Mouse (Mus musculus) liver, embryonic 16.5 days (tissue): Measurements from ENCODE around the gene 4930426L09Rik. TPM values are rescaled to one million over a fixed set of nuclear protein-coding genes. Genes with fewer than 3 reads are reported as not detected.

Source experiments
- ATAC-seq: fragments of 200-750 bp; cut with Nextera tagmentation; 2 replicates; pipeline ENCODE4 v1.8.0; 2017; ENCODE audit warnings: low read depth, mild to moderate bottlenecking, moderate number of reproducible peaks, moderate library complexity
- H3K27ac ChIP-seq: fragments of 300-500 bp; sonication (generic); 2 replicates; pipeline ENCODE4 v1.5.1; 2014; ENCODE audit warnings: mild to moderate bottlenecking, low read length
- H3K27me3 ChIP-seq: fragments of 300-500 bp; sonication (generic); 2 replicates; pipeline ENCODE4 v1.6.1; 2014; ENCODE audit warnings: low read depth, low read length, mixed read lengths; ENCODE audit not compliant: control insufficient read depth, insufficient read depth
- H3K36me3 ChIP-seq: fragments of 300-500 bp; sonication (generic); 2 replicates; pipeline ENCODE4 v1.6.1; 2014; ENCODE audit warnings: mild to moderate bottlenecking; ENCODE audit not compliant: control insufficient read depth, insufficient read depth
- H3K4me1 ChIP-seq: fragments of 300-500 bp; sonication (generic); 2 replicates; pipeline ENCODE4 v1.6.1; 2014; ENCODE audit warnings: low read depth, low read length, mixed read lengths; ENCODE audit not compliant: control insufficient read depth
- H3K4me2 ChIP-seq: fragments of 300-500 bp; sonication (generic); 2 replicates; pipeline ENCODE4 v1.6.1; 2014; ENCODE audit warnings: low read depth, low read length, mixed read lengths
- H3K4me3 ChIP-seq: fragments of 300-500 bp; sonication (generic); 2 replicates; pipeline ENCODE4 v1.5.1; 2014; ENCODE audit warnings: low read depth, mild to moderate bottlenecking, low read length
- H3K9ac ChIP-seq: fragments of 300-500 bp; sonication (generic); 2 replicates; pipeline ENCODE4 v1.6.1; 2014; ENCODE audit warnings: low read depth, low read length
- H3K9me3 ChIP-seq: fragments of 300-500 bp; sonication (generic); replicated peaks from 2 replicates; pipeline ENCODE4 v1.6.1; 2016; ENCODE audit warnings: low read length; ENCODE audit not compliant: control insufficient read depth
- WGBS: fragments of 180-500 bp; shearing (Covaris S2); extraction: QIAGEN DNeasy Blood & Tissue Kit; methylation state at CpG from one replicate; pipeline ENCODE4 v1.1.7; 2014; ENCODE audit not compliant: insufficient replicate concordance; 5-methylcytosine and 5-hydroxymethylcytosine counted together
- polyA plus RNA-seq: library from polyadenylated mRNA; unstranded; fragments of >200 nt; fragmentation: Nextera tagmentation; extraction: Ambion mirVana; gene quantifications from 2 replicates; pipeline ENCODE4 v1.2.1, GENCODE M21; 2015

Gene 4930426L09Rik
- polyA plus RNA-seq, 1 experiment from 2014 or later = 0.15 TPM

GRCm38 (mm10) chr2:19011443-19011842 lies 13.3 kb downstream of the 4930426L09Rik start:
- H3K9ac ChIP-seq = peak overlapping the region; percentile 46; the same call in 1 of the 2 replicates
- peaks cover 11% of the 10 kb centered on the region for H3K4me1 ChIP-seq
- 24% methylated on average over 6 of the region's 6 CpGs for WGBS
- peak overlapping the region; percentile 91 for H3K27ac ChIP-seq
- H3K4me2 ChIP-seq = peak overlapping the region; percentile 54
- peak overlapping the region; percentile 51 for H3K4me3 ChIP-seq
- H3K9me3 ChIP-seq = no peaks in the 10 kb centered on the region
- no peaks in the 10 kb centered on the region for H3K36me3 ChIP-seq
- peak; percentile 99 for ATAC-seq
- H3K27me3 ChIP-seq = no peaks in the 10 kb centered on the region

- H3K27me3 ChIP-seq = no peaks in the 10 kb centered on the region
- no peak overlapping the region for H3K27ac ChIP-seq
- peaks cover 3% of the 10 kb centered on the region; the same call in 1 of the 2 replicates for H3K4me1 ChIP-seq
- WGBS = 73% methylated on average over 5 of the region's 5 CpGs
- H3K36me3 ChIP-seq = no peaks in the 10 kb centered on the region
- H3K9ac ChIP-seq = no peak overlapping the region
- H3K4me2 ChIP-seq = no peak overlapping the region
- H3K4me3 ChIP-seq = no peak overlapping the region
- H3K9me3 ChIP-seq = no peaks in the 10 kb centered on the region
- ATAC-seq = no peak
These were observed 18.2 kb downstream of the 4930426L09Rik start for GRCm38 (mm10) chr2:19016348-19016747.

GRCm38 (mm10) chr2:19016839-19017238 lies 18.7 kb downstream of the 4930426L09Rik start:
- 83% methylated on average over 1 of the region's 1 CpGs for WGBS
- Histone ChIP-seq H3K4me1 (peaks cover 3% of the 10 kb centered on the region; the same call in 1 of the 2 replicates), H3K4me2 (no peak overlapping the region), H3K36me3 (no peaks in the 10 kb centered on the region), H3K4me3 (no peak overlapping the region), H3K27ac (no peak overlapping the region), H3K9ac (no peak overlapping the region), H3K9me3 (no peaks in the 10 kb centered on the region), H3K27me3 (no peaks in the 10 kb centered on the region)
- ATAC-seq = no peak

- no peak overlapping the region for H3K9ac ChIP-seq
- no peak overlapping the region for H3K27ac ChIP-seq
- H3K9me3 ChIP-seq = no peaks in the 10 kb centered on the region
- H3K4me2 ChIP-seq = no peak overlapping the region
- H3K27me3 ChIP-seq = no peaks in the 10 kb centered on the region
- WGBS = 52% methylated on average over 2 of the region's 2 CpGs
- H3K4me3 ChIP-seq = no peak overlapping the region
- H3K36me3 ChIP-seq = no peaks in the 10 kb centered on the region
- ATAC-seq = no peak
- H3K4me1 ChIP-seq = peaks cover 5% of the 10 kb centered on the region; the same call in 1 of the 2 replicates
These were observed 19.9 kb downstream of the 4930426L09Rik start for GRCm38 (mm10) chr2:19018034-19018433.

GRCm38 (mm10) chr2:19024807-19025206 lies 26.7 kb downstream of the 4930426L09Rik start:
- Histone ChIP-seq H3K4me1 (peaks cover 3% of the 10 kb centered on the region; the same call in 1 of the 2 replicates), H3K27ac (no peak overlapping the region), H3K36me3 (no peaks in the 10 kb centered on the region), H3K9me3 (no peaks in the 10 kb centered on the region), H3K4me2 (no peak overlapping the region), H3K27me3 (no peaks in the 10 kb centered on the region), H3K4me3 (no peak overlapping the region), H3K9ac (no peak overlapping the region)
- no peak for ATAC-seq
- WGBS = 71% methylated on average over 2 of the region's 2 CpGs

GRCm38 (mm10) chr2:19037430-19037829 lies 39.3 kb downstream of the 4930426L09Rik start:
- no peaks in the 10 kb centered on the region for H3K36me3 ChIP-seq
- no peak for ATAC-seq
- no peak overlapping the region for H3K9ac ChIP-seq
- WGBS = 48% methylated on average over 4 of the region's 4 CpGs
- H3K4me2 ChIP-seq = no peak overlapping the region
- H3K9me3 ChIP-seq = no peaks in the 10 kb centered on the region
- no peaks in the 10 kb centered on the region for H3K4me1 ChIP-seq
- H3K4me3 ChIP-seq = no peak overlapping the region
- H3K27ac ChIP-seq = no peak overlapping the region
- H3K27me3 ChIP-seq = no peaks in the 10 kb centered on the region

- H3K4me1 ChIP-seq = no peaks in the 10 kb centered on the region
- ATAC-seq = peak; percentile 24; the same call in 1 of the 2 replicates
- 55% methylated on average over 4 of the region's 4 CpGs for WGBS
- no peaks in the 10 kb centered on the region for H3K36me3 ChIP-seq
- no peaks in the 10 kb centered on the region for H3K27me3 ChIP-seq
- peak overlapping the region; percentile 27; the same call in 1 of the 2 replicates for H3K27ac ChIP-seq
- H3K9ac ChIP-seq = no peak overlapping the region
- no peak overlapping the region for H3K4me2 ChIP-seq
- no peaks in the 10 kb centered on the region for H3K9me3 ChIP-seq
- no peak overlapping the region for H3K4me3 ChIP-seq
These were observed 39.9 kb downstream of the 4930426L09Rik start for GRCm38 (mm10) chr2:19037907-19038570.

GRCm38 (mm10) chr2:19048225-19048624 lies 50.1 kb downstream of the 4930426L09Rik start:
- H3K9ac ChIP-seq = no peak overlapping the region
- no peak overlapping the region for H3K27ac ChIP-seq
- no peak overlapping the region for H3K4me2 ChIP-seq
- ATAC-seq = no peak
- 39% methylated on average over 1 of the region's 1 CpGs for WGBS
- H3K9me3 ChIP-seq = no peaks in the 10 kb centered on the region
- H3K27me3 ChIP-seq = no peaks in the 10 kb centered on the region
- H3K4me1 ChIP-seq = no peaks in the 10 kb centered on the region
- H3K36me3 ChIP-seq = no peaks in the 10 kb centered on the region
- H3K4me3 ChIP-seq = no peak overlapping the region

- H3K9ac ChIP-seq = no peak overlapping the region
- ATAC-seq = no peak
- no peak overlapping the region for H3K27ac ChIP-seq
- H3K4me3 ChIP-seq = no peak overlapping the region
- no peaks in the 10 kb centered on the region for H3K36me3 ChIP-seq
- whole genome bisulfite sequencing = 53% methylated on average over 1 of the region's 1 CpGs
- H3K27me3 ChIP-seq = no peaks in the 10 kb centered on the region
- H3K9me3 ChIP-seq = no peaks in the 10 kb centered on the region
- no peaks in the 10 kb centered on the region for H3K4me1 ChIP-seq
- no peak overlapping the region for H3K4me2 ChIP-seq
These were observed 51.2 kb downstream of the 4930426L09Rik start for GRCm38 (mm10) chr2:19049341-19049740.
